Mouse (Mus musculus) adrenal gland, postnatal 4 days (tissue): ENCODE results near the gene Ralgapb. TPM values are rescaled to one million over a fixed set of nuclear protein-coding genes. Genes with fewer than 3 reads are reported as not detected.

Source experiments
- DNase-seq, 2 experiments: peaks; one replicate each; pipeline ENCODE4 v3.0.0; 2021 to 2022; ENCODE audit warnings: low spot score in 2 of 2, mixed read lengths in 2 of 2
- total RNA-seq, 2 experiments: library from RNA; stranded (reverse); gene quantifications; 2 replicates each; pipeline ENCODE4 v1.2.3; 2021

The Ralgapb gene
- total RNA-seq, 2 experiments from 2014 or later: 37.3 to 48.5 TPM

DNA sequence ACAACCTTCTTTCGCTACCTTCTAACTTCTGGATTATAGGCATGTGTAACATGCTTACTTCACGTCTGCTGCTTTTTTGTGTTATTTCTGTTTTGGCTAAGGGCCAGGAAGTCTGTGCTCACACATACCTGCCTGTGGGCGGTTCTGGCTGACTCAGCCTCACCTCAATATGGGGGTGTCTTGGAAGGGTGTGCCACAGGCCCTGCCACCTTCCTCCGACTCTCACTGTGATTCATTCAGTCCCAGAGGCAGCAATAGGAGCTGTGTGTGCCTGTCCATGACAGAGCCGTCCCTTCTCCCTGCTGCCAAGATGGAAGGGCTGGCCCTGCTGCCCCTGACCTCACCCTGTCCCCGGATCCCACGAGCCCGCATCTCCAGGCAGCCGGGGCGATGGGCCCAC is 102.9 kb downstream of the Ralgapb start, which contains the start of gene Arhgap40:
Gene Arhgap40 (plus strand): TSS at position 269 of the 400 bp plus-strand sequence.
- no peak for DNase-seq

DNA sequence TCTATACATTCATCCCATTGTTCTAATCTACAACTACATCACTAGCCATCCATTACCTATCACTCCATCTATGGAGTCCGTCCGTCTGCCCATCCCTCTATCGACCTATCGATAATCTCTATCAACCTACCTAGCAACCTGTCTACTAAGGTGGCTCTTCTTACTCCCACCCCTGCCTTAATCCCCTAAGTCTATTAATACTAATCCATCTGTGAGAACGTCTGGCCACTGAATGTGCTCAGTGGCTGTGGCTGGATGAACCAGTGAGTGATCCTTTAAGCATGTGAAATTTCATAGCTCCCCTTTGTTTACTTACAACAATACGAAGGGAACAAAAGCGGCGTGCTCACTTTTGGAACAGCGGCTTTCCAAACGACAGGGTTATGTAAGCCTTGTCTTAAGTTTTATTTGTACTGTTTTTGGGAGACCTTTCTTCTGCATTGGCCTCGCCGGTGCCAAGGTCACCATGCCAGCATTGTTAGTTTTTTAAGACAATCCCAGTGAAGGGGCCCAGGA is 104.2 kb downstream of the Ralgapb start:
- no peak for DNase-seq

DNA sequence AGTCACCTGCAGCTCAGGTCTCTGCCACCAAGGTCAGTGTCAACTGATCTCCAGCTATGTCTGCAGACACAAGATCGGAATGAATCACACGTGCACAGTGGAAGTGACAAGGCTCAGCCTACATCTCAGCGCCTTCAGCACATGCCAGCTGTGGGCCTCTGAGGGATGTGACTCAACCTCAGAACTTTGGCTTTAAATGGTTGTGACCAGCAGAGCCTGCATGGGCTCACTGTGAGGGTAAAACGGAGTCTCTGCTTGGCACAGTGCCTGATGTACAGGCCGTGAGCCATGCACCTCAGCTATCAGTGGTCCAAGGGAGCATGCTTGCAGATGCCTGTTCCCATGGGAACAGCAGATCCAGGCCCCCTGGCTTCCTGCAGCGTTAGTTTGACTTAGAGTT is 108.9 kb downstream of the Ralgapb start:
- DNase-seq: no peak

DNA sequence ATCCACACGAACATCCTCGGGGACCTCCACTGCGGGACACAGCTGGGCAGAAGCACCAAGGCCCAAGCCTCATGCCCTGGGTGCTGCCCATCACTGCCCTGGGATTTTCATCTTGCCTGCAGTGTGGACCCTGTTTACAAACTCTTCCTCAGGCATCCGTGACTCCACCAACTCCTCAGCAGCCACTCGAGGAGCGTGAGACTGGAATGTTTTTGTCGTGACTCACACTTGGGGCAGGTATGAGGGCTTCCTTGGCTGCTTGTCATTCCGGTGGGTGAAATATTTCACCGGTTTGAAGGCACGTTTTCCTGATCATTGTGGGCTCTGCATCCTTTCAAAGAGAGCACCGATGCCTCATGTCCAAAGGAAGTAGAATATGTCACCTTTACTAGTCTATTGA is 109.4 kb downstream of the Ralgapb start:
- no peak for DNase-seq

DNA sequence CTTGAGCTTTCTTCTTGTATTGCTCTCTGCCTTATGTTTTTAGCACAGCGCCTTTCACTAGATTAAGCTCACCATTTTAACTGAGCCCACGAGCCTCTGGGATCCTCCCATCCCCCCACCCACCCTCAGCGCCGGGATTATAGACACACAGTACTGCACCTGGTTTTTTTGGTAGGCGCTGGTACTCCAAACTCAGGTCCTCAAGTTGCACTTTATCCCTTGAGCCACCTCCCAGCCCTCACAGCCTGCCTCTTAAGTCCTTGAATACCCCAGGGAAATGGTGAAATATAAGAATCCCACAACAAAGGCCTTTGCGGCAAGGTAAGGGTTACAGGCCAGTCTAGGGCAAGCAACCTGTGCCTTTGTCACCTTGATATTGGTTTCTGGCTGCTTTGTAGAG is 110.2 kb downstream of the Ralgapb start:
- DNase-seq: no peak

DNA sequence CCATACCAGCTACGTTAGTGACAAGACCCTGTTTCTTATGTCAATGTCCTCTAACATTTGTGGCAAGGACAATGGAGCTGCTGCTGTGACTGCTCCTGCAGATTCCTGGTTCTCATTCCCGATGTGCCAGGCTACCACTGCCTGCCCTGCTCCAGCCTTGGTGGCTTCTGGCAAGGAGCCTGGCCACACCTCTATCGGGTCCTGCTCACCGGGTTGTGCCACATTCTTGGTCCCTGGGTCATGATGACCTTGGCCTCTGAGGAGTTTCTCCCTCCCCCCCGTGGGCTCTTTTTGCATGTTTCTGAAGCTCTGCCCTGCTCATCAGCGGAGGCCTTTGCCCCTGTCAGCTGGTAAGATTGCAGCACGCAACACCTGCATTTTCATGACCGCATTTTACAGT is 113.4 kb downstream of the Ralgapb start:
- no peak for DNase-seq

DNA sequence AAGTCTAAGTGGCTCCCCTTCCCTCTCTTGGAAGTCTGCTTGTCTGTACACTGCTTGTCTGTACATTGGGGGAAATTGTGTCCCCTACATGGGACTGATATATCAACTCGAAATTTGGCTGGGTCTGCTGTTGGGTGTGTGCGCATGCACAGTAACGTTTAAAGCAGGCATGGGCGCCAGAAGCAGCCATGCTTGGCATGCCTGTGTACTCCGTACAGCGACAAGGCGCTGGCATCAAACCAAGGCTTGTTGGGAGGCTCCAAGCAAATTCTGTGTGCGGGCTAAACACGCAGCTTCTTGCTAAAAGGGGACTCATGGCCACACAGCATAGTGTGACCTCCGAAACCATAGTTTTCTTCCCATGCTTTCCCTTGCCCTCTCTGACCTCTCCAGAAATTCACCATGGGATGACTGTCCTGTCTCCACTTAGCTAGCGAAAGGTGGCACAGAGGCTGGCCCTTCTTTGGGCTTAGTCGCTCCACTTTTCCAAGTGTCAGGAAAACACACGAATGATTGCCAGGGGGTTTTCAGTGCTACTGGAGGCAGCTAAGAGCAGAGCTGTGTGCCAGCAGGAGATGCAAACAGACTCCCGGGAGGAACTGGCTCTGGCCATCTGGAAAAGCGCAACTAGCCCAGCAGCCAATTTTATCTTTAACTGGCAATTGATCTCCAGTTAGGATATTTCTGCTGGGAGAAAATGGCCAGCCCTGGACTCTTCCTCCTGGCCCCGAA is 114.6 kb downstream of the Ralgapb start:
- DNase-seq: no peak

DNA sequence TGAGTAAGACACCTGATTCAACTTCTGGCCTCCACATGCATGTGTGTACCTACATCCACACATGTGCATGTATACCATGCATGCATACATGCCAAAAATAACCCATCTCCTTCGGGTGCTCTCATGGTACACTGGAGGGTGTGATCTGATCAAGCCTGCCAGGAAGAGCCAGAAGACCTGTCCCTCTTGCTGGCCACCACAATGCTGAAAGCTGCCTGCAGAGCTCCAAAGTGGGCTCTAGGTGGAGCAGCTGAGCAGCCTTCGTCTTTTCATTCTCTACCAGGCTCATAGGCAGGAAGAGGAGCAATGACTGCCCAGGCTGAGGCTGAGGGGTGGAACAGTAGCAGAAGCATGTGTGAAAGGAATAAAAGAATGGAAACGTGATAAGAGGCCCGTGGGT is 124.4 kb downstream of the Ralgapb start:
- no peak for DNase-seq

DNA sequence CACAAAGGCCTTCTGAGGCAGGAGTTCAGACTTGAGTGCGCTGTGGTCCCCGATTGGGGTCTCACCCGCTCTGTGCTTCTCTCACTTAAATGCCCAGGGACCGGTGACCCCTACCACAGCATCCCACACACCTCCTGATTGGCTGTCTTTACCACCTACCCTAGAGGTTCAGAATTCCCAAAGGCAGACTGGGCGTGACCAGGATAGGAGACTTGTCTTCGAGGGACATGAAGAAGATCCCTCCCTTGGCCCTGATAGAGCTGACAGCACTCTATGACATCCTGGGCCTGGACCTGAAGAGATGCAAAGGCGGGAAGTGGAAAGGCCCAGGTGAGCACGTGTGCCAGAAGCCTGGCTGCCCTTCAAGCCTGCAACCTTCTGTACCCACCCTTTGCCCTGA is 124.9 kb downstream of the Ralgapb start:
- no peak for DNase-seq

DNA sequence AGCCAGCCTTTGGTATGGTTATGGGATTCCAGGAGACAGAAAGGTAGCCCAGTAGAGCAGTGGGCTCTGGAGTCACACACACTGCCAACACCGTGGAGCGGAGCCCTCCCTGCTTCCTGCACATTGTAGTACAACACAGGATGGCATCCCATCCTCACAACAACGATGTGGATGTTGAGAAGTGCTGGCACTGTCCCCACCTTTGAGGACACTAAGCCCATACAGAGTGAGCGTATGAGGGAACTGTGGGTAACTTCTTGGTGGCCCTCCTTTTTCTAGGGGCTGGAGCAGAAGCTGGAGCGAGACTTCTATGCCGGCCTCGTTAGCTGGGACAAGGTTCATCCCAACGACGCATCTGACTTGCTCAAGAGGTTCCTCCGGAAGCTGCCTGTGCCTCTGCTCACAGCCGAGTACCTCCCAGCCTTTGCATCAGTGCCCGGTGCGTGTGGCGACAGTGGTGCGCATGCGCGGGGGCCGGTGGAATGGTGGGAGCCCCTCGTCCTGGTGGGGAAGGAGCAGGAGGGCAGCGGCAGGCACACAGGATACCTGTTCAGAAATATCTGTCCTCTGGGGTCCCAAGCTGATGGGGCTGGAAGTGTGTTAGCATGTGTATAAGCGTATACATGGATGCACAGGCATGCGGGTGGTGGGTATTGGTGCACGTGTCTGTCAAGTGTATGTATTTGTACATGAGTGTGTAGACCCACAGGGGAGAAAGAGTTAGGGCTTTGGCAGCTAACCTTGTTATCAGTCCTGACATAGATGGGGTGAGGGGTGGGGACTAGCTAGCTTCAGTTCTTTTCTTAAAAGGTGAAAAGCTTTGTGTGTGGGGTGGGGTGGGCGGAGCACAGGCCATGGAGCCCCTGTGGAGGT is 130.0 kb downstream of the Ralgapb start:
- DNase-seq: no peak

DNA sequence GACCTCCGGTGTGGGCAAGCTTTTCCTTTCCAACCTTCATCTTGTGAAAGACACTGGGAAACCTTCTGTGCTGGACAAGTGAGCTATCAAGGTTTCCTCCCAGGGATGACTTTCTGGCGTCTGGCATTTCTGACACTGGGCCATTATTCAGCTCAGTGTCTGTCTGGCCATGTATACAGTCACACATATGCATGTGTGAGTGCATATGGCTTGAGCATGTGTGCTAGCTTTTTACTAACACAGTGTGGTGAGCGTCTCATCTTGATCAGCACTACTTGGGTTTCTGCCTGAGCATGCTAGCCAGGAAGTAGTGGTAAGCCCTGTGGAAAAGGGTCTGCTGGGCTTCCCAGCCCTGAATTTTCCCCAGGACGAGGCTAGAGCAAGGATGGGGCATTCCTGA is 131.6 kb downstream of the Ralgapb start:
- DNase-seq: no peak

DNA sequence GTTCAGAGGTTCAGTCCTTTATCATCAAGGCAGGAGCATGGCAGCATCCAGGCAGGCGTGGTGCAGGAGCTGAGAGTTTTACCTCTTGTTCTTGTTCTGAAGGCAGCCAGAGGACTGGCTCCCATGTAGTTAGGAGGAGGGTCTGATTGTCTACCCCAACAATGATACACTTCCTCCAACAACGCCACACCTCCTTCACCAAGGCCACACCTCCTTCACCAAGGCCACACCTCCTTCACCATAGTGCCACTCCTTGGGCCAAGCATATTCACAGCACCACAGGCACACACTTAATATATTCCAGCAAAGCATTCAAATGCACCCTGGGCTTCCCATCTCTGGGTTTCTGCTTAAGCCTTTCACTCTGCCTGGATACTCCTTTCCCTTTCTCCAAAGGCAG is 135.6 kb downstream of the Ralgapb start:
- DNase-seq: no peak

DNA sequence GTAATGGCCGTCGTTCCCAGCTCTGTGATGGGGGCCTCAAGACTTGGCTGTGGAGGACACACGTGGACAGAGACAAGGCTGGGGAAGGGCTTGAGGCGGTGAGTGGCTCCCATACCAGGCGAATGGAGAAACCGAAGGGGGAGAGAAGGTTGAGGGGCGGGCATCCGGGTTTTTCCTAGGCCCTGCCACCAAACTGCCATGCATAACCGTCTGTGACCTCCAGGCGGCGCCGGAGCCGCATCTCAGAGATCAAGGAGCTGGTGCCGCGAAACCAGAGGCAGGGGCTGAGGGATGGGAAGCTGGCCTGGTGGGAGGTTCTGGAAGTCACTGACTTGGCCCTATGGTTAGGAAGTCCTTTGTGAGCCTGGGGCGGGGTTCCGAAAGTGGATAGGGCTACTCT is 137.1 kb downstream of the Ralgapb start:
- DNase-seq: peak; percentile 42 to 45

Other genes starting within 250 kb of the Ralgapb start
- 1 to 10 TPM; 5.1 to 6.1 TPM for gene D630003M21Rik, start 180.6 kb upstream of the Ralgapb start, total RNA-seq
- not detected for gene Bpi, start 151.8 kb upstream of the Ralgapb start, total RNA-seq
- 10 to 100 TPM; 23.0 to 36.4 TPM for gene Lbp, start 103.4 kb upstream of the Ralgapb start, total RNA-seq
- gene Snhg11, start 34.2 kb upstream of the Ralgapb start, total RNA-seq: 10 to 100 TPM in 1 of 2 experiments, 1 to 10 TPM in 1; 8.4 to 14.9 TPM
- 10 to 100 TPM; 15.3 to 22.8 TPM for gene Adig, start 92.8 kb downstream of the Ralgapb start, total RNA-seq
- gene Arhgap40, start 102.9 kb downstream of the Ralgapb start, total RNA-seq: not detected
- gene Slc32a1, start 200.9 kb downstream of the Ralgapb start, total RNA-seq: under 1 TPM in 1 of 2 experiments, not detected in 1; 0.54 TPM
- 10 to 100 TPM; 17.1 to 18.2 TPM for gene Actr5, start 215.0 kb downstream of the Ralgapb start, total RNA-seq